Mouse (Mus musculus) MEL-GATA-1-ER (cell line): Measurements from ENCODE around the gene Wars2.

Experiments used
- DNase-seq: peaks from one replicate; pipeline ENCODE4 v3.0.0-alpha.2; 2012; ENCODE audit warnings: low read depth; ENCODE audit errors: extremely low read depth

The Wars2 gene

DNA sequence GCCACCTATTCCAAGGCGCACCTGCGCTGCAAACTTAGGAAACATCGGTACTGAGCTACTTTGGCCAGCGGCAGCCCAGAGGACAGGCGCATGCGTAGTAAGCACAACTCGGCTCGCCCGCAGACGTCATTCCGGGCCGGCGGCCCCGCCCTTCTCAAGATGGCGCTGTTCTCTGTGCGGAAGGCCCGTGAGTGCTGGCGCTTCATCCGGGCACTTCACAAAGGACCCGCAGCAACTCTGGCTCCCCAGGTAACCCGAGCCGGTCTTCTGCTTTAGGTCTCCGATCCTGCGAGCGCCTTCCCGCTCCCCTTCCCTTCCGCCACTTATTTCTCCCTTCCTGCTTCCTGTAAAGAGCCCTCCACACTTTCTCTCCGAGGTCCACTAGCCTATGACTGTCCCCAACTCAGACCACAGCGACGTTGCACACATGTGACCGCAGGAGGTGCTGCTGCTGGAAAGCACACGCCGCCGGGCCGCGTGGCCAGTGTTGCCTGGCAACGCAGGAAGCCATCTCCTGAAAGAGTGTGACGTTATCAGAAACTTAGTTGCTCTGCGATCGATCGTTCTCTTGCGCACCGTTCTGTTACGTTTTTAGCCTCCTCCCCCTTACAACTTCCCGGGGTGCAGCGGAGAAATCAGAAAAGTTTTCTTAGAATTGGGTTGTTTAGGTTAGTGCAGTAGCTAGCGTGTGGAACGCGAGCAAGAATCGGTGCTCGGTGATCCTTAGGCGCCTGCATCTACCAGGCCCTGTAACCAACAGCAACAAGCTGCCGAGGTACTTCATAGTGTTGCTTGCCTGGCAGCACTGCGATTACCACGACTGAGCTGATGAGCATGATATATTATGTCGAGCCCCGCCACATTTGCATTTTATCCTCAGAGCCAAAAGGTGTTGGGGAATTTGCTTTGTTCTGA is at the start of gene Wars2:
TSS of gene Wars2 (plus strand) at position 129 of the 915 bp plus-strand sequence.
- DNase-seq, result peak; percentile 97

DNA sequence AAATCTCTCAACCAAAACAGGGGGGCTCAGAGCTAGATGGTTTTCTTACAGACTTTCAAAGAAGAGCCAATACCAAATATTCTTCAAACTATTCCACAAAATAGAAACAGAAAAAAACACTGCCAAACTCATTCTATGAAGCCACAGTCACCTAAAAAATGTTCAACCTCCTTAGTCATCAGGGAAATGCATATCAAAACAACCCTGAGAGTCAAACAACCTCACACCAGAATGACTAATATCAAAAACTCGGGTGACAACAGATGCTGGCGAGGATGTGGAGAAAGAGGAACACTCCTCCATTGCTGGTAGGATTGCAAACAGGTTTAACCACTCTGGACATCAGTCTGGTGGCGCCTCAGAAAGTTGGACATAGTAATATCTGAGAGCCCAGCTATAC is 44.1 kb upstream of the Wars2 start:
- no peak for DNase-seq

DNA sequence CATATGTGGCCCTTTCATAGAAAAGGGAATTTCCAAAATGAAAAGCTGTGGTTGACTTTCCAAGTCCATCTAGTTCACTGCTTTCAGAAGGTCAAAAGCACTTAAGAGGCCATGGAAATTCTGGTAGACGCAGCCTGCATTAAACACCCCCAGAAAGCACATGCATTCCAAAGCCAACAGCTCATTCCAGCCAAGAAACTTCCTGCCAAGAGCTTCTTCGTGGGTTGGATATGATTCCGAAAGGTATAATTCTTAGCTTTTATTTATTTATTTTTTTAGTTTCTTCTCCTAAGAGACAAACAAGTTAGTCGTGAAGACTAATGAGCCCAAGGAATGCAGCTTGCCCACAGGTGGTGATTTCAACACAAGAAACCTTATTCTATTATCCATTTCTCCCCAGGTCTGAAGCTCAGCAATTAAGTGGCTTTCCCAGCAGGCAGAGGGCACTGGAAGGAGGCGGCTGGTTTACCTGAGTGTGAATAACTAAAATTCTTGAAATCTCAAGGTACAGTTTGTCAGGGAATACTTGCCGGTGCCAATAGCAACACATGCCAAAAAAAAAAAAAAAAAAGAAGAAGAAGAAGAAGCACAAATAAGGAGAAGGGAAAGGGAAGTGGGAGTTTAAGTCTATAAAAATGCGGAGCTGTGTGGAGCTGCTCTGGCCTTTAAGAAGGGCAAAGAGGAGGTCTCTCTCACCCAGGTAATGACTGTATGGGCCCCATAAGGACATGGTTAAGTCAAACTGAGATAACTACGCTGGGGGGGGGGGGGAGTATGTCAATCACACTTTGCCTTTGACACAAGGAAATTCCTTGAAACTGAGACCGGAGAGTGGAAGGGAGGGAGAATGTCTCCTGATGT is 30.3 kb upstream of the Wars2 start:
- DNase-seq, result no peak

DNA sequence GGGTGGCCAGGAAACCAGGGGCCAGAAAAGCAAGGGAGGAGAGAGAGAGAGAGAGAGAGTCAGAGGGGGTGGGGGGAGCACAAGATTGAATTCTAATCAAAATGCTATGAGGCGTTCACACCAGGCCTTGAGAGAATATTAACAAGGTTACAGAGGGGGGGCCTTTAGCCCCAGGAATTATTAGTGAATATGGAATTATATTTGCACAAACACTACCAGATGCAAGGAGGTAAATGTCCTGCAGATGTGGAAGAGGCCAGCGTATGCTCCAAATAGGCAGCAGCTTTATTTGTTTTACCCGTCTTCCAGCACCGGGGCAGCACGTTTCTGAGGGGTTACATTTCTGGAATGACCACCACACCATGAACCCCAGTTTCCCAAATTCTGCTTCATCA is 29.7 kb upstream of the Wars2 start:
- DNase-seq, result no peak

DNA sequence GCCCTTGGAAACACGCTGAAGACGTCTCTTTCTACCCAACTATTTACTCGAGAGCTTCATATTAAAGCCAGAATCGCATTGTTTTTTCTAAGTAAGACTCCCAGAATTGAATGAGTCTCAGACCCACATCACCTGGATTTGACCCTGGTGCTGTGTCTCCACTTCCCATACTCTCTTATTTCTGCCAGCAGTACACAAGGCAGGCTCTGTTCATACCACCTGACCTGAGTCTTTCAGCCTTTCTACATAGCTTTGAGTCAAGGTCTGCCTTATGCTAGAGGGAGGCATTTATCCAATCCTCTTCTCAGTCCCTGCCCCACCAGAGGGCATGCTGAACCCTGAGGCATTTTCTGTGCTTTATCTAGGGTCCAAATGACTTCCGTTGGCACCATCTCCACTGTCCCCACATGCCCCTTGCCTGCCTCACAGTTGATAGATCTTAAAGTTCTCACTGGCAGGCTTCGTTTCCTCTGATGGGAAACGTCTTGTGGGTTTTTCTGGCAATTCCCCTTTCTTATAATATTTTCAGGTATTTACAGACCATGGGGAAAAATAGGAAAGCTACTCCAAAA is 27.5 kb upstream of the Wars2 start:
- no peak for DNase-seq

GRCm38 (mm10) chr3:99120942-99121341 is 19.9 kb upstream of the Wars2 start:
- DNase-seq, result peak; percentile 26

- no peak for DNase-seq
Observed at GRCm38 (mm10) chr3:99130521-99130920, 10.3 kb upstream of the Wars2 start.

GRCm38 (mm10) chr3:99131973-99132372 is 8.9 kb upstream of the Wars2 start:
- no peak for DNase-seq

- DNase-seq, result no peak
Observed at GRCm38 (mm10) chr3:99133913-99134312, 7.0 kb upstream of the Wars2 start.

DNA sequence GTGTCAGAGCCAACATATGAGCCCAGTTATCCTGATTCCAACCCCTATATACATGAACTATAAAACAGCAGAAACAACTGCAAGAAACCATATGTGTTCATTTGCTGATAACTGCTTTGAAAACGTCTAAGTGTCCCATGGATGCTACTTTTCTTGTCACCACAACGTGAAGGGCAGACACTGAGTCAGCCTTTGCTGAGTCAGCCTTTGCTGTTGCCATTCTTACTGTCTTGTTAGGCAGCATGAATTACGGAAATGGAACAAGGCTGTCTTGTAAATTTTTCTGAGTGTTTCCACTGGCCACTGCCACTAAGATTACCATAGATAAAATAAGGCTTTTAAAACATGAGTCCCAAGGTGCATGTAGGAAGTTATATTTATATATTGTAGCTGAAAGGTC is 7.0 kb downstream of the Wars2 start:
- DNase-seq, result no peak

GRCm38 (mm10) chr3:99149035-99149434 is 8.2 kb downstream of the Wars2 start:
- DNase-seq, result no peak

- no peak for DNase-seq
Observed at GRCm38 (mm10) chr3:99156286-99156685, 15.4 kb downstream of the Wars2 start.

- no peak for DNase-seq
Observed at GRCm38 (mm10) chr3:99156987-99157386, 16.1 kb downstream of the Wars2 start.

GRCm38 (mm10) chr3:99157451-99158015 is 16.7 kb downstream of the Wars2 start:
- no peak for DNase-seq

GRCm38 (mm10) chr3:99160016-99160415 is 19.1 kb downstream of the Wars2 start:
- no peak for DNase-seq

DNA sequence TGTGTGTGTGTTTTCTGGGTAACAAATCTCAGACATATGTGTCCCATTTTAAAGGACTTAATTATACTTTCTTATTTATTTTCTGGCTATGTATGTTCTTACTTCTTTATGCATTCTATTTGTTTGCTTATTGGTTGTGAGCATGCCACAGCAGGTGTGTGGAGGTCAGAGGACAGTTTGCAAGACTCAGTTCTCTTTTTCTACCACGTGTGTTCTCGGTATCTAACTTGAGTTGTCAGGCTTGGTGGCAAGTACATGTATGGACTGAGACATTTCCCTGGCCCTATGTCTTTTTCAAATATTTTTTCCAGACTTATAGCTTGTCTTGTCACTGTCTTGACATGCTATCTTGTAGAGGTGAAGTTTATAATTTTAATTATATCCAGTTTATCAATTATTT is 21.3 kb downstream of the Wars2 start:
- no peak for DNase-seq

GRCm38 (mm10) chr3:99167734-99168133 is 26.9 kb downstream of the Wars2 start:
- DNase-seq, result no peak

GRCm38 (mm10) chr3:99173178-99173577 is 32.3 kb downstream of the Wars2 start:
- DNase-seq, result no peak

DNA sequence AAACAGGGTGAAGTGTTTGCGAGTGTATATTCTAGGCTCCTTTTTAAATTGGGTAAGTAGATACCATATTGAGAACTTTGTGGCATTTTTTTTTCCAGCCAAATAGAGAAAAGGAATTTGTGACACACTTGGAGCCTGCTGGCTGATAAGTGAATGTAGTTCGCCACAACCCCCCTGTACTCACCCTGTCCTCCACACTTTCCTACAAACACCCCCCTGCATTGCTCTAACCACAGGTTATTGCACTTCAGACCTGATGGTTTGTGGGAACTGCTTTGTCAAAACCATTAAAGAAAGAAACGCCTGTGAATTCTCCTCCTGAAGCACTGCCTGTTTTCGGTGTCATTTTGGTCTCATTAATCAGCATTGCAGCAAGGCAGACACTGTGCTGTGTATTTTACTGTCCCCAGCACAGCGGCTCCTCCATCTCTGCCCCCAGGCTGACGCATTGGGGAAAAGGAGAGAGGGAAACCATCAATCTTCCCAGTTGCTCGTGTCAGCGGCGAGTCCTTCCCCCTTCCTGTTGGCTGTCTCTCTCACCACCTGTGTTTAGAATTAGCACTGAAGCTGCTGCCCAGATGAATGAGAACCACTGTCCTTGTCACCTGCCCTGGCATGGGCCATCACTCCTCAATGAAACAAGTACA is 33.9 kb downstream of the Wars2 start:
- DNase-seq, result no peak

- DNase-seq, result no peak
Observed at GRCm38 (mm10) chr3:99183355-99184016, 42.6 kb downstream of the Wars2 start.

GRCm38 (mm10) chr3:99184373-99184772 is 43.5 kb downstream of the Wars2 start:
- DNase-seq, result no peak
